Mouse (Mus musculus) intestine, embryonic 14.5 days (tissue): ENCODE measurements around the gene Pde7b. TPM values are rescaled to one million over a fixed set of nuclear protein-coding genes. Genes with fewer than 3 reads are reported as not detected.

Experiments
- ATAC-seq: fragments of 200-750 bp; cut with Nextera tagmentation; replicated peaks from 2 replicates; pipeline ENCODE4 v1.8.0; 2017; ENCODE audit warnings: low read depth, moderate number of reproducible peaks, moderate TSS enrichment, moderate library complexity; ENCODE audit not compliant: low FRiP score, low TSS enrichment
- DNase-seq: peaks from one replicate; pipeline ENCODE4 v3.0.0-alpha.2; 2018; ENCODE audit warnings: low spot score
- H3K27ac ChIP-seq: fragments of 300-500 bp; sonication (generic); 2 replicates; pipeline ENCODE4 v1.5.1; 2014; ENCODE audit warnings: low read depth, mild to moderate bottlenecking, control low read depth
- H3K27me3 ChIP-seq: fragments of 300-500 bp; sonication (generic); replicated peaks from 2 replicates; pipeline ENCODE4 v1.6.1; 2014; ENCODE audit warnings: low read length, control low read depth; ENCODE audit not compliant: control insufficient read depth, insufficient read depth
- H3K36me3 ChIP-seq: fragments of 300-500 bp; sonication (generic); 2 replicates; pipeline ENCODE4 v1.6.1; 2014; ENCODE audit warnings: low read length, control low read depth; ENCODE audit not compliant: control insufficient read depth, insufficient read depth
- H3K4me1 ChIP-seq: fragments of 300-500 bp; sonication (generic); replicated peaks from 2 replicates; pipeline ENCODE4 v1.6.1; 2014; ENCODE audit warnings: low read length, control low read depth, mixed read lengths; ENCODE audit not compliant: control insufficient read depth, insufficient read depth
- H3K4me2 ChIP-seq: fragments of 300-500 bp; sonication (generic); 2 replicates; pipeline ENCODE4 v1.6.1; 2014; ENCODE audit warnings: low read length
- H3K4me3 ChIP-seq: fragments of 300-500 bp; sonication (generic); 2 replicates; pipeline ENCODE4 v1.5.1; 2014; ENCODE audit warnings: low read depth, low read length, control low read depth, mixed read lengths
- H3K9ac ChIP-seq: fragments of 300-500 bp; sonication (generic); 2 replicates; pipeline ENCODE4 v1.6.1; 2014; ENCODE audit warnings: mild to moderate bottlenecking, low read length
- H3K9me3 ChIP-seq: fragments of 300-500 bp; sonication (generic); 2 replicates; pipeline ENCODE4 v1.6.1; 2016; ENCODE audit warnings: low read length, control low read depth; ENCODE audit not compliant: control insufficient read depth
- WGBS: fragments of 180-500 bp; shearing (Covaris S2); extraction: QIAGEN DNeasy Blood & Tissue Kit; methylation state at CpG from one replicate; pipeline ENCODE4 v1.1.7; 2014; 5-methylcytosine and 5-hydroxymethylcytosine counted together
- polyA plus RNA-seq: library from polyadenylated mRNA; unstranded; fragments of >200 nt; fragmentation: Nextera tagmentation; extraction: Ambion mirVana; gene quantifications from 2 replicates; pipeline ENCODE4 v1.2.1, GENCODE M21; 2014

Pde7b gene
- polyA plus RNA-seq, 1 experiment from 2014 or later: 2.8 TPM

GRCm38 (mm10) chr10:20501221-20501620, 223.7 kb downstream of the Pde7b start:
- DNase-seq (no peak), ATAC-seq (no peak)
- no peaks in the 10 kb centered on the region for H3K36me3 ChIP-seq
- H3K4me3 ChIP-seq: no peak overlapping the region
- 85% methylated on average over 6 of the region's 6 CpGs for WGBS
- H3K9me3 ChIP-seq: no peaks in the 10 kb centered on the region
- no peak overlapping the region for H3K4me2 ChIP-seq
- no peaks in the 10 kb centered on the region for H3K4me1 ChIP-seq
- no peaks in the 10 kb centered on the region for H3K27me3 ChIP-seq
- H3K27ac ChIP-seq: no peak overlapping the region
- H3K9ac ChIP-seq: no peak overlapping the region

- Histone ChIP-seq H3K4me2 (no peak overlapping the region), H3K4me1 (no peaks in the 10 kb centered on the region), H3K27ac (no peak overlapping the region), H3K27me3 (no peaks in the 10 kb centered on the region), H3K9ac (no peak overlapping the region), H3K4me3 (no peak overlapping the region), H3K36me3 (no peaks in the 10 kb centered on the region), H3K9me3 (no peaks in the 10 kb centered on the region)
- ATAC-seq (no peak), DNase-seq (no peak)
- WGBS: 84% methylated on average over 4 of the region's 4 CpGs
Observed at GRCm38 (mm10) chr10:20495051-20495450, 229.8 kb downstream of the Pde7b start.

DNA sequence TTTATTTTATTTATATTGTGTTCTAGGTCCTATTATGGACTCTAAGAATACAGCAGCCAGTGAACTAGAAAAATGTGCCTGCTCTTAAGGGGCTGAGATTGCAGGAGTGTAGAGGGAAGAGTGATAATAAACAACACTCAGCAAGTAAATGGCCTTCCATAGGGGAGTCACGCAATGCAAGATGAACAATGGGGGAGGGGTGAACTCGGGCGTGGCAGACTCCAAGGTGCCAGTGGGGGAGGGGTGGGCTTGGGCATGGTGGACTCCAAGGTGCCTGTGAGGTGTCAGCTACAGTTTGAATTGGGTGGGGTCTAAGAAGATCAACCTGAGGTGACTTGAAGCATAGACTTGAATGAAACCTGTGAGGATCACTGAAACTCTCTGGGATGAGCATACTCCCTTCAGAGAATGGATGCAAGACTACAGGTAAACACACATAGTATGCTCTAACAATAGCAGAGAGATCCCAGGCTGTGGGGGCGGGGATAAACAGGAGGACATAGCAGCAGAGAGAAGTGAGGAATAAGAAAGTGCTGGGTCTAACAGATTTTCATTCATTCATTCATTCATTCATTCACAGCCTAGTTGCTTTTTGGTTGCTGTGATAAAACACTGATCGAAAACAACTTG, 230.9 kb downstream of the Pde7b start:
- ATAC-seq (no peak), DNase-seq (no peak)
- H3K9me3 ChIP-seq: no peaks in the 10 kb centered on the region
- H3K9ac ChIP-seq: no peak overlapping the region
- H3K4me2 ChIP-seq: no peak overlapping the region
- WGBS: 80% methylated on average over 5 of the region's 5 CpGs
- H3K27ac ChIP-seq: no peak overlapping the region
- no peaks in the 10 kb centered on the region for H3K27me3 ChIP-seq
- H3K4me3 ChIP-seq: no peak overlapping the region
- no peaks in the 10 kb centered on the region for H3K36me3 ChIP-seq
- H3K4me1 ChIP-seq: no peaks in the 10 kb centered on the region

- Histone ChIP-seq H3K9me3 (no peaks in the 10 kb centered on the region), H3K27me3 (no peaks in the 10 kb centered on the region), H3K9ac (no peak overlapping the region), H3K4me2 (no peak overlapping the region), H3K4me1 (no peaks in the 10 kb centered on the region), H3K4me3 (no peak overlapping the region), H3K27ac (no peak overlapping the region), H3K36me3 (no peaks in the 10 kb centered on the region)
- no peak for DNase-seq
- ATAC-seq: no peak
- 78% methylated on average over 11 of the region's 11 CpGs for WGBS
Observed at GRCm38 (mm10) chr10:20492216-20492964, 232.5 kb downstream of the Pde7b start.

GRCm38 (mm10) chr10:20490775-20491174, 234.1 kb downstream of the Pde7b start:
- Histone ChIP-seq H3K9ac (no peak overlapping the region), H3K9me3 (no peaks in the 10 kb centered on the region), H3K4me1 (peaks cover 11% of the 10 kb centered on the region), H3K4me3 (no peak overlapping the region), H3K27me3 (no peaks in the 10 kb centered on the region), H3K36me3 (no peaks in the 10 kb centered on the region), H3K4me2 (no peak overlapping the region), H3K27ac (no peak overlapping the region)
- ATAC-seq: no peak
- no peak for DNase-seq
- 24% methylated on average over 1 of the region's 1 CpGs for WGBS

DNA sequence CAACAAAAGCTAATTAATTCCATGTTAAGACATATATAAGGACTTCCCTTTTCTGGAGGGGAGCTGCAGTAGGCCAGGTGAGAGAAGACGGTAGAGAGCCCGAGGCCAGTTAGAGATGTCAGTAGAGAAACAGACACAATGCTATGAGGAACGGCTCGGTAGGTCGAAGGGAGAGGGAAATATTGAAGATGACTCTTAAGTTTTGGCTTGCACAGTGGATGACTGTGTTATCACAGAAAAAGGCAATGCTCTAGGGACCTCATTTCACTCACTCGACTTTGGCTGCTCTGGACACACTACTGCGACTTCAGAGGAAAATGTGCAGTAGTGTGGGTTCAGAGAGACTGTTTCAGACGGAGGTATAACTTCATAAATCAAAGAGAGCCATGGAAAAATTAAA, 234.6 kb downstream of the Pde7b start:
- H3K9me3 ChIP-seq: no peaks in the 10 kb centered on the region
- 75% methylated on average over 8 of the region's 8 CpGs for WGBS
- no peak overlapping the region for H3K27ac ChIP-seq
- H3K27me3 ChIP-seq: no peaks in the 10 kb centered on the region
- H3K4me2 ChIP-seq: no peak overlapping the region
- DNase-seq (no peak), ATAC-seq (no peak)
- no peaks in the 10 kb centered on the region for H3K36me3 ChIP-seq
- peaks cover 11% of the 10 kb centered on the region for H3K4me1 ChIP-seq
- H3K4me3 ChIP-seq: no peak overlapping the region
- no peak overlapping the region for H3K9ac ChIP-seq

GRCm38 (mm10) chr10:20486461-20487253, 238.2 kb downstream of the Pde7b start:
- no peak overlapping the region for H3K4me3 ChIP-seq
- H3K27me3 ChIP-seq: no peaks in the 10 kb centered on the region
- no peak overlapping the region for H3K4me2 ChIP-seq
- no peak overlapping the region for H3K9ac ChIP-seq
- no peaks in the 10 kb centered on the region for H3K36me3 ChIP-seq
- H3K9me3 ChIP-seq: no peaks in the 10 kb centered on the region
- peaks cover 11% of the 10 kb centered on the region for H3K4me1 ChIP-seq
- ATAC-seq (no peak), DNase-seq (no peak)
- 0 out of 2 replicates have a peak overlapping the region, but pooled peaks have one; percentile 3 for H3K27ac ChIP-seq
- WGBS: 38% methylated on average over 19 of the region's 19 CpGs

DNA sequence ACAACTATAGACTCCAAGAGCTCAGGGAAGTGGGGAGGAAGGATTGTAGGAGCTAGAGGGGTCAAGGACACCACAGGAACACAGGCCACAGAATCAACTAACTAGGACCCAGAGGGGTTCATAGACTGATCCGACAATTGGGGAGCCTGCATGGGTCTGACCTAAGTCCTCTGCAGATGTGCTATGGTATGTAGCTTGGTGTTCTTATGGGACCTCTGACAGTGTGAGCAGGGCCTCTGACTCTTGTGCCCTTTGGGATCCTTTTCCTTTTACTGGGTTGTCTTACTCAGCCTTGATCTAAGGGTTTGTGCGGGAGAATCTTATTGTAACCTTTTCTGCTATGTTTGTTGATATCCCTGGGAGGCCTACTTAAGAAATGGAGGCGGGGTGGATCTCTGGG, 239.1 kb downstream of the Pde7b start:
- WGBS: 64% methylated on average over 3 of the region's 3 CpGs
- Histone ChIP-seq H3K4me2 (no peak overlapping the region), H3K36me3 (no peaks in the 10 kb centered on the region), H3K9me3 (no peaks in the 10 kb centered on the region), H3K27me3 (no peaks in the 10 kb centered on the region), H3K9ac (no peak overlapping the region), H3K4me3 (no peak overlapping the region), H3K4me1 (peaks cover 11% of the 10 kb centered on the region), H3K27ac (no peak overlapping the region)
- ATAC-seq (no peak), DNase-seq (no peak)
